Mouse (Mus musculus) limb, embryonic 10.5 days (tissue): ENCODE measurements around the gene Mdk. TPM values are rescaled to one million over a fixed set of nuclear protein-coding genes. Genes with fewer than 3 reads are reported as not detected.

Experiments
- DNase-seq: peaks from one replicate; pipeline ENCODE4 v3.0.0-alpha.2; 2017; ENCODE audit warnings: low spot score
- H3K27ac ChIP-seq: fragments of 300-500 bp; sonication (generic); 2 replicates; pipeline ENCODE4 v1.5.1; 2016; ENCODE audit warnings: mild to moderate bottlenecking
- H3K27me3 ChIP-seq: fragments of 300-500 bp; sonication (generic); 2 replicates; pipeline ENCODE4 v1.6.1; 2016; ENCODE audit warnings: low read depth, mild to moderate bottlenecking; ENCODE audit not compliant: poor library complexity, severe bottlenecking
- H3K36me3 ChIP-seq: fragments of 300-500 bp; sonication (generic); 2 replicates; pipeline ENCODE4 v1.6.1; 2016; ENCODE audit warnings: mild to moderate bottlenecking, moderate library complexity
- H3K4me1 ChIP-seq: fragments of 300-500 bp; sonication (generic); 2 replicates; pipeline ENCODE4 v1.6.1; 2016
- H3K4me3 ChIP-seq: fragments of 300-500 bp; sonication (generic); 2 replicates; pipeline ENCODE4 v1.5.1; 2016; ENCODE audit warnings: mild to moderate bottlenecking, moderate library complexity
- H3K9me3 ChIP-seq: fragments of 300-500 bp; sonication (generic); replicated peaks from 2 replicates; pipeline ENCODE4 v1.6.1; 2016; ENCODE audit warnings: mild to moderate bottlenecking
- WGBS: fragments of 180-500 bp; shearing (Covaris S2); methylation state at CpG from one replicate; pipeline ENCODE4 v1.1.7; 2016; 5-methylcytosine and 5-hydroxymethylcytosine counted together
- polyA plus RNA-seq: library from polyadenylated mRNA; unstranded; fragments of >200 nt; fragmentation: Nextera tagmentation; extraction: Ambion mirVana; gene quantifications from 2 replicates; pipeline ENCODE4 v1.2.1, GENCODE M21; 2016

Gene Mdk
- polyA plus RNA-seq, 1 experiment from 2014 or later = 2,617 TPM

- Histone ChIP-seq H3K27me3 (no peaks in the 10 kb centered on the region), H3K4me3 (no peak overlapping the region), H3K4me1 (peaks cover 57% of the 10 kb centered on the region), H3K27ac (peak overlapping the region; percentile 71), H3K9me3 (no peaks in the 10 kb centered on the region), H3K36me3 (peaks cover 19% of the 10 kb centered on the region)
- 18% methylated on average over 5 of the region's 5 CpGs for WGBS
- DNase-seq = no peak
Measured at GRCm38 (mm10) chr2:91953825-91954224, 21.7 kb upstream of the Mdk start.

- Histone ChIP-seq H3K4me3 (peak overlapping the region; percentile 33), H3K4me1 (peaks cover 52% of the 10 kb centered on the region), H3K36me3 (peaks cover 9% of the 10 kb centered on the region; the same call in 1 of the 2 replicates)
Measured at GRCm38 (mm10) chr2:91950275-91951085, 18.4 kb upstream of the Mdk start.

GRCm38 (mm10) chr2:91949411-91950274 lies 17.5 kb upstream of the Mdk start:
- 75% methylated on average over 17 of the region's 17 CpGs for WGBS
- DNase-seq = no peak
- peaks cover 54% of the 10 kb centered on the region for H3K4me1 ChIP-seq
- H3K4me3 ChIP-seq = peak overlapping the region; percentile 33
- H3K27me3 ChIP-seq = no peaks in the 10 kb centered on the region
- no peaks in the 10 kb centered on the region for H3K9me3 ChIP-seq
- peak overlapping the region; percentile 83 for H3K27ac ChIP-seq
- peaks cover 15% of the 10 kb centered on the region for H3K36me3 ChIP-seq

More at GRCm38 (mm10) chr2:91950275-91951085, 18.4 kb upstream of the Mdk start:
- DNase-seq = no peak
- Histone ChIP-seq H3K9me3 (no peaks in the 10 kb centered on the region), H3K27me3 (no peaks in the 10 kb centered on the region), H3K27ac (peak overlapping the region; percentile 83)
- 19% methylated on average over 15 of the region's 15 CpGs for WGBS

- 85% methylated on average over 3 of the region's 3 CpGs for WGBS
- H3K4me1 ChIP-seq = peaks cover 56% of the 10 kb centered on the region
Measured at GRCm38 (mm10) chr2:91948792-91949241, 16.7 kb upstream of the Mdk start.

GRCm38 (mm10) chr2:91948151-91948509 lies 16.0 kb upstream of the Mdk start:
- Histone ChIP-seq H3K4me3 (no peak overlapping the region), H3K27ac (peak overlapping the region; percentile 83)

More at GRCm38 (mm10) chr2:91948792-91949241, 16.7 kb upstream of the Mdk start:
- DNase-seq = no peak
- H3K36me3 ChIP-seq = peaks cover 14% of the 10 kb centered on the region
- H3K27me3 ChIP-seq = no peaks in the 10 kb centered on the region
- H3K27ac ChIP-seq = peak overlapping the region; percentile 83
- no peak overlapping the region for H3K4me3 ChIP-seq
- no peaks in the 10 kb centered on the region for H3K9me3 ChIP-seq

GRCm38 (mm10) chr2:91947397-91948150 lies 15.5 kb upstream of the Mdk start:
- Histone ChIP-seq H3K27ac (peak overlapping the region; percentile 83), H3K27me3 (no peaks in the 10 kb centered on the region), H3K4me3 (no peak overlapping the region), H3K36me3 (peaks cover 19% of the 10 kb centered on the region), H3K9me3 (no peaks in the 10 kb centered on the region), H3K4me1 (peaks cover 52% of the 10 kb centered on the region)
- DNase-seq = no peak
- WGBS = 63% methylated on average over 11 of the region's 11 CpGs

More at GRCm38 (mm10) chr2:91948151-91948509, 16.0 kb upstream of the Mdk start:
- 79% methylated on average over 6 of the region's 6 CpGs for WGBS
- Histone ChIP-seq H3K36me3 (peaks cover 16% of the 10 kb centered on the region), H3K4me1 (peaks cover 50% of the 10 kb centered on the region), H3K27me3 (no peaks in the 10 kb centered on the region), H3K9me3 (no peaks in the 10 kb centered on the region)
- DNase-seq = no peak

- Histone ChIP-seq H3K4me1 (peaks cover 55% of the 10 kb centered on the region), H3K4me3 (no peak overlapping the region), H3K27me3 (no peaks in the 10 kb centered on the region), H3K27ac (0 out of 2 replicates have a peak overlapping the region, but pooled peaks have one; percentile 83), H3K9me3 (no peaks in the 10 kb centered on the region), H3K36me3 (peaks cover 27% of the 10 kb centered on the region)
- 73% methylated on average over 6 of the region's 6 CpGs for WGBS
- DNase-seq = no peak
Measured at GRCm38 (mm10) chr2:91946836-91947235, 14.7 kb upstream of the Mdk start.

GRCm38 (mm10) chr2:91945483-91945882 lies 13.4 kb upstream of the Mdk start, which contains the start of gene Gm9821:
Gm9821 (plus strand) TSS chr2:91945703.
- Histone ChIP-seq H3K9me3 (no peaks in the 10 kb centered on the region), H3K4me3 (no peak within 1 kb of the TSS), H3K4me1 (peaks cover 51% of the 10 kb centered on the region), H3K27me3 (no peaks in the 10 kb centered on the region), H3K36me3 (peaks cover 38% of the 10 kb centered on the region), H3K27ac (peak within 1 kb of the TSS; percentile 59)
- WGBS = 89% methylated on average over 18 of the region's 18 CpGs
- no peak for DNase-seq

GRCm38 (mm10) chr2:91944170-91944950 lies 12.3 kb upstream of the Mdk start:
- H3K4me1 ChIP-seq = peaks cover 40% of the 10 kb centered on the region
- H3K27me3 ChIP-seq = no peaks in the 10 kb centered on the region
- no peak overlapping the region for H3K4me3 ChIP-seq
- H3K36me3 ChIP-seq = peaks cover 49% of the 10 kb centered on the region
- 49% methylated on average over 13 of the region's 13 CpGs for WGBS
- H3K27ac ChIP-seq = peak overlapping the region; percentile 59
- DNase-seq = peak; percentile 89
- H3K9me3 ChIP-seq = no peaks in the 10 kb centered on the region

- Histone ChIP-seq H3K4me3 (no peak overlapping the region), H3K27ac (no peak overlapping the region), H3K27me3 (no peaks in the 10 kb centered on the region), H3K9me3 (no peaks in the 10 kb centered on the region), H3K36me3 (peaks cover 69% of the 10 kb centered on the region), H3K4me1 (peaks cover 23% of the 10 kb centered on the region)
- DNase-seq = no peak
- WGBS = 80% methylated on average over 6 of the region's 6 CpGs
Measured at GRCm38 (mm10) chr2:91942356-91942755, 10.3 kb upstream of the Mdk start.

GRCm38 (mm10) chr2:91939303-91939935 lies 7.3 kb upstream of the Mdk start:
- no peak overlapping the region for H3K4me3 ChIP-seq
- no peak for DNase-seq
- no peak overlapping the region for H3K27ac ChIP-seq
- peaks cover 30% of the 10 kb centered on the region for H3K4me1 ChIP-seq
- H3K27me3 ChIP-seq = no peaks in the 10 kb centered on the region
- H3K36me3 ChIP-seq = peaks cover 89% of the 10 kb centered on the region
- WGBS = 84% methylated on average over 15 of the region's 15 CpGs
- no peaks in the 10 kb centered on the region for H3K9me3 ChIP-seq
